Mouse (Mus musculus) yolk sac, embryonic 10.5 days (tissue): ENCODE results near the gene Flad1.

Source experiments
- DNase-seq: peaks from one replicate; pipeline ENCODE4 v3.0.0-alpha.2; 2017; ENCODE audit warnings: low spot score

Flad1 gene

DNA sequence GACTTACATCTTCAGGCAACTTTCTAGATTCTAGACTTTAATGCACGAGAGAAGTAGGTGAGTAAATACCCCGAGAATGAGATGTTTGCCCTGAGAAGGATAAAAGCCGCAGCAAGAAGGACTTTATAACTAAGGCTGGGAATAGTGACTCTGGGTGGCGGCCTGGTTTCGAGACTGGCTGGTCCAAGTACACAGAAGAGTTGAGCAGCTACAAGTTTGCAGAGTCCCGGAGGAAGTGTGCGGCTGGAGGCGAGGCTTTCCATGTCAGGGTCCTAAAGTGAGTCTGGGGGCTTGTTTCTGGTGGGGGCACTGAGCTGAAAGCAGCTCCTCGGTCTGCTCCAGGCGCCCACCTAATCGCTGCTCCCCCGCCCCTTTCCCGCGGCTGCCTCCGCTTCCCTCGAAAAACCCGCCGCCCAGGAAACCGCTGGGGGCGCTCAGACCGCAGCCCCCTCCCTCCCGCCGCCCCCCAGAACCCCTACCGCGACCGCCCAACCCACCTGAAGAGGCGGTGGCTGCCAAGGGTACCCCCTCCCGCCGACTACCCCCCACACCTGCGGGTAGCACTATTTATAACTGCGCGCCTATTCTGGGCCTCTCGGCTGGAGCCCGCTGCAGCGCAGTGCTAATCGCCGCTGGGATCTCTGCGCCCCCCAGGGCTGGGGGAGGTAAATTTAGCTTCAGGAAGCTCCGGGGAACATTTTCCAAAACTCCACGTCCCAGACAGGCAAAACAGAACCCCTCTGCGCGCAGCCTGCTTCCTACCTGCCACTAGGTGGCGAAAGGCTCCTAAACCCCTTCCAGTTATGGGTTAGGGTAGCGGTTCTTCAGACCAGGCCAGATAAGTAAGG lies 15.6 kb downstream of the Flad1 start:
- DNase-seq, result peak; percentile 68

DNA sequence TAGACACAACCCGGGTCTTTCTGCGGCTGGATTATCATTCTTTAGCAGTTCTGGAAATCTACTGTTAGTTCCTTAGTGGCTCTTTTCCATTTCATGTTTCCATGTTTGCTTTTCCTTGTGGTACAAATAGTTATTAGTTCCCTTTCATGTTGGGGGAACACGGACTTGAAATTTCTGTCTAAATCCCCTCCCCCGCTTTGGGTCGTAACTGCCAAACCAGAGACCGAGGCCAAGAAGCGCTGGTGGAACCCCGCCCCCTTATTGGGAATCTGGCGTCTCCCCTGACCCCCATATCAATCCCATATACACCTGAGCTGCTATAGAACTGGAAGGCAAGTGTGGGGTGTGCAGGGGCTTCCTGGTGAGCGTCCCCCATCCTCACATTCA lies 16.3 kb downstream of the Flad1 start:
- no peak for DNase-seq

DNA sequence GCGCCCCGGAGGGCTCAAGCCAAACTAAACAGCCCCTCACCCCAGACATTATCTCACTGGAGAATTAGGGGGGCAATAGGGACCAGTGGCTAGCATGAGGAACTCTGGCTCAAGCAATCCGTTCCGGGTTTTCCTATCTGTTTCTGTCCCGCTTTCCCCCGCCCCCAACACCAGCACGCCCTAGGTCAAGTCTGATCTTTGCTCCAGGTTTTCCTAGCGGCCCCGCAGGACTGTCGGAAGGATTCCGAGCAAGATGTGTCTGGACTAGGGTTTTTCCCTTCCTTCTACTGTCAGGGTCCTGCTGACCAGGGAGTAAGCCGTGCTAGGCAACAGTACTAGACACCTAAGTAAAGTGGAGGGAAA lies 16.8 kb downstream of the Flad1 start:
- peak; percentile 92 for DNase-seq

DNA sequence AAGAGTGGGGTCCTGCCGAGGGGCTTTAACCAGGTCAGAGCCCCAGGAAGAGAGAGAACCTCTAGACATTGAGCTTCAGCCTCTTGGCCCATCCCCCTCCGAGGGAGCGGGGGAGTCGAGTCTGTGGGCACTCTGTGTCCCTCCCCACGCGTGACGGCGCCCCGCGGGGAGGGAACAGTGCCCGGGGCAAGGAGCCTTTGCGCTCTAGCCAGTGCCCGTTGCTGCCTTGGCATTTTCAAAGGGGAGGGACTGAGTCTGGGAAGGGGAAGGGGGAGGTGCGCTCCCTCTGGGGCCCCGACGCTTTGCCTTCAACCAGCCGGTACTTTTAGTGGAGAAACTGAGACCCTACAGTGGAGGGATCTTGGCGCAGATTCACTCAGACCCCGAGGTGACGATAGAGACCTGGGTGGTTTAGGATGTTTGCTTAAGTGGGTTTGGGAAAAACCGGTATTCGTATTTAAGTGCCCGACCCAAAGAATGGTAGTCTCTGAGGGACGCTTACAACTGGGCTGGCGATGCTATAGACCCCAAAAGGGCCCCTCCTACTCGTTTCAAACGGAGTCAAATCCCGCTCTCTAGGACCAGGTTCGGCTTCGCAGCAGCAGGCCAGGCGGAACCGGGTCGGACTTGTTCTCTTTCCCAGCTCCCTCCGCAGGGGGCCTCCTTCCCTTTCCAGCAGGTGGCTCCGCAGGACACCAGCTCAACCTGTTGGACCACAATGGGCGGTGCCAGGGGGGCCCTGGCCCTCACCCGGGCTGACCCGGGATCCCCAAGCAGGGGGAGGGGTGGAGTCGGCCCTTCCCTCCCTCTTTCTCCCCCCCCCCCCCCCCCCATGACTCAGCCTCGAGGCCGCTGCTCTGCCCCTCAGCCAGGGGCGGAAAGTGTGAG lies 17.4 kb downstream of the Flad1 start, which contains the start of gene Zbtb7b:
Zbtb7b (minus strand) TSS at position 771 of the 888 bp plus-strand sequence.
- peak; percentile 86 for DNase-seq

DNA sequence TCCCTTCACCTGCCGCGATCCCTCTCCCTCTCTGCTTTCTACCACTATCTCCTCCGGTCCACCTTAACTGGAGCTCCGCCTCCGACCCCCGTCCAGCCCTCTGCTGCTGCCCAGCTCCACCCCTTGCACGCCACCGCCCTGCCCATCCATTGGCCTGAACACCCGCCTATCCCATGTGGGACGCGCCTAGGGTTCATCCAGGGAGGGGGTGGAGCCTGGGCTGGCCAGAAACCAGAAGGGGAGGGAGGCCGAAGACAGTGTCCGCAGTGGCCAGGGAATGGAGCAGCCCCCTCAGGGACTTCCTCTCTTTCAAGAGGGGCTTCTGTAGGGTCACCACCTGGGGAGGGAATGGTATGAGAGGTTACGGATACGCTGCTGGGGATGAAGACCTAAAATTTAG lies 18.1 kb downstream of the Flad1 start:
- DNase-seq, result peak; percentile 99

DNA sequence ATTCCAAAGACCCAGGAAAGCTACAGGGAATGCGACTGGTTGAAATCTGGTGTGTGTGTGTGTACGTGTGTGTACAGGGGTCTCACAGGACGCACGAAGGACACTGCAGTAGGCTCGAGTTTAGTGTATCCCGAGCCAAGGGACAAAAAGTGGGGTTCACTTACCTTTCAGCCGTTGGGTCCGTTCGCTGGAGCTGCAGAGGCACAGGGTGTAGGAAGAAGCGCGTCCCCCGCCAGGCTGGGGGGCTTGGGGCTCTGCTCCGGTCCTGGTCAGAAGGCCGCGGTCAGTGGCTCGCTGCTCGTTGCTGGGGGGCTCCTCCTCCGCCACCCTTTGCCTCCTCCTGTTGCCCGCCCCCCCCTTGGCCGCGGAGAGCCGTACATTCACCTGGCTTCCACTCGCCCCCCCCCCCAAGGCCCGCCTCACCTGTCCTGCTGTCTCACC lies 18.8 kb downstream of the Flad1 start:
- DNase-seq, result peak; percentile 40

DNA sequence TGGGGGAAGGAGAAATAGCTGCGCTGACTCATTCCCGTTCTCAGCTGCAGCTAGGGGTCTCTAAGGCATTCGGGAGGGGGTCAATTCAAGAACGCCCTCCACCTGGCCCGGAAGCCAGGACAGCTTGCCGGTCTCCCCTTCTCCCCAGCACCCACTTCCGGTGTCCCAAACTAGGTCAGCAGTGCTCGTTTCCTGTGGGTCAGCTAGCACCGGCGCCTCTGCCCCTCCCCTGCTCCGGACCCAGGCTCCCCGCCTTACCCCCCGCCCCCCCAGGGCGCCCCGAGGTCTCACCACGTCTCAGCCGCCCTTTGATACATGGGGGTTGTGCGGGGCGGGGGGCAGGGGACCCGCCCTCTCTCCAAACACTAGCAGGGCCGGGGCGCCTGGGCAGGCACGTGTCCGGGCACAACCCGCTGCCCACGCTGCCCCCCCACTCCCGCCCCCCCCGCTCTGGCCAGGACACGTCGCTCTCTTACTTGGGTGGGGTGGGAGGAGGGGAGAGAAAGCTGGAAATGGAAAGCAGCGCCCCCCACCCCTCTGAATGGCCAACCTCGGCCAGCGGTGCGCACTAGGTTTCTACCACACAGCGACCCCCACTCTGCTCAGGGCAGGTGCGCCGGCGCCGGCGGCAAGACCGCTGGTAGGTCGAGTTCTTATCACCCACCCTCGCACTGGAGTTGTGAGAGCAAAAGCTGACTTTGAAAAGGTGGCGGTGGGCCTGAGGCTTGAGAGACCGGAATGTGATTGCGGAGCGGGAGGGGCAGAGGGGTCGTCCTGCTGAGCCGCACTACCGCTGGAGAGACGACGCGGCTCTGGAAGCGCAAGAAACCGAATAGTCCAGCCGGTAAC lies 19.8 kb downstream of the Flad1 start:
- DNase-seq, result peak; percentile 54

DNA sequence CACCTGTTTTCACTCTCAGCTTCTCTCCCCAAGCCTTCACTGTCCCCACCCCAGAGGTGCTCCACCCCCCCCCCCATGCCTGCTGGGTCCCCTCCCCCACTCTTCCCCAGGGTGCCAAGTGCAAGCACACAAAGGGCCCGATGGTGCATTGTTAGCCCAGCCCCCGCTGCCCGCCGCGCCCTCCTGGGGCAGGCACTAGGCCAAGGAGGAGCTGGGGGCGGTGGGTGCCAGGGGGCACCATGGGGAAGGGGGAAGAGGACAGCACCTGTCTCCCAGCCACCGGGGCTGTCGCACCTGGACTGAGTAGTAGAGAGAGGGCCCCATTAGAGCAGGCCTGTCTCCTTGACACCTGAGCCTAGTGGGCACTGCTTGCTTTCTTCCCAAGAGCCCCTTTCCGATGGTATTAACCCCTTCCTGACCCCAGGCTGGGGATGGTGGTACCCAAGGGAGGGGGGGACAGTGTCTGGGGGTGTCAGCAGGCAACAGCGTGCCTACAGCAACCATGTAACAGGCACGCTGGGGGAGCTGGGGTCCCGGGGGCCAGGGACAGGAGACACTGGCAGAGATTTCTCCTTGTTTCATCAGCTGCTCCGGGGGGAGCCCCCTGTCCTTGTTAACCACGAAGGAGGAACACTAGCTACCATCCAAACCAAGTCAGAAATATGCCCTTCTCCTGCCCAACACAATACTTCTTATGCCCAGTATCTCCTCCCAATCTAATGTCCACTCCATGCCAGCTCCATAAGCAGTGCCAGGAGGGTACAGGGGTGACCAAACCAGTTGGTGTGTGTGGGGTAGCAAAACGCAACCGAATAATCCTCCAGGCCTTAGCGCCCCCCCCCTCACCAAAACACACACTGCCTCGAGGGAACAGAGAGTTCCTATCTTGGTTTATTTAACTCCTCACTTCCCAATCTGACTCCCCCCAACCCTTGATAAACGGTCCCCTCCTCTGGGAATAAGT lies 20.7 kb downstream of the Flad1 start:
- DNase-seq, result no peak

DNA sequence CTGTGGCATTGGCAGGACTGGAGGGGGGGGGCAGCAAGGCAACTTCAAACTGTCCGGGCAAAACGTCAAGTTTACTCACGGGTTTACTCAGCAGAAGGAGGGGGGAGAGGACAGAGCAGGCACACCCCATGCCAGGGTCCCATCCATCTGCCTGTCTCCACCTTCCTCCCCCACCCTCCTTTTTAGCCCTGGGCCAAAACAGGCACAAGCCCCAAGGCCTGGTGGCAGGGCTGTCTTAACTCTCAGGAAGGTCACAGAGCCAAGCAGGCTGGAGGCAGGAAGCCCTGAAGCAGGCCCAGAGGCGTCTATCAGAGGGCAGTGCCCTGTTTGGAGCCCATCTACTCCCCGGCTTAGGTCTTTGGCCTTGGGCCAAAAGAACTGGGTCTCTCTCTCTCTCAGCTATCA lies 21.6 kb downstream of the Flad1 start:
- DNase-seq, result no peak

DNA sequence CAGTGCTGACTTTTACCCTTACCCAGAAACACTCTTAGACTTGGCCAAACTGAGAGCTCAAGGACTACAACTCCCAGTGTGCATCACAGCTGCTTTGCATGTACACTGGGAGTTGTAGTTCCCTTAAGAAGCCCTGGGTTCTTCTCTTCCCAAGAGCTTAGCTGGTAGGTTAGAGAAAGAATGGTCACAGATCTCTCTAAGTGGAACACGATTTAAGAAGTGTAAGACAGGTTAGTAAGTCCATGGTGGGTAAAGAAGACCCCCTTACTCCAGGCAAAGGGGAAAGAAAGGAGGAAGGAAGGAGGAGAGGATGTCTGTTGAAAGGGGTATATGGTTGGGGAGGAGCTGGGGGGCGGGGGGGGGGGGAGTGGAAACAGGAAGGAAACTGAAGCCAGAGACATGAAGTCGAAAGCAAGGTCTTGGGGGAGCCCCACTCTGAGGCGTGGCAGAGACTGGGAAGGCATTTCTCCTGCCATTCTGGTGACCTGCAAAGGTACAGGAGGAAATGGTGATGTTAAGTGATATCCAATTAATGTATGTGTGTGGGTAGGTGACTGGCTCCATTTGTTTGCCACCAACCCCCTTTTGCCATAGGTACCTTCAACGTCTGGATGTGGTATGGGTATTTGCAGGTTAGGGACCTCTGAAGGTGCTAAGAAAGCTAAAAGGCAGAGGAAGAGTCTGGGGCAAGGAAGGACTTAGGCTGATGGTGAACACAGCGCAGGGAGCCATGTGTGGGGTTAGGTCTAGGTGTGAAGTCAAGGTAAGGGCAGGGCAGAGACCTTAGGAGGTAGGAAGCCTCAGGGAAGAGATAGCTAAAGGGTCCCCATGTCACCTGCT lies 22.5 kb downstream of the Flad1 start:
- no peak for DNase-seq

DNA sequence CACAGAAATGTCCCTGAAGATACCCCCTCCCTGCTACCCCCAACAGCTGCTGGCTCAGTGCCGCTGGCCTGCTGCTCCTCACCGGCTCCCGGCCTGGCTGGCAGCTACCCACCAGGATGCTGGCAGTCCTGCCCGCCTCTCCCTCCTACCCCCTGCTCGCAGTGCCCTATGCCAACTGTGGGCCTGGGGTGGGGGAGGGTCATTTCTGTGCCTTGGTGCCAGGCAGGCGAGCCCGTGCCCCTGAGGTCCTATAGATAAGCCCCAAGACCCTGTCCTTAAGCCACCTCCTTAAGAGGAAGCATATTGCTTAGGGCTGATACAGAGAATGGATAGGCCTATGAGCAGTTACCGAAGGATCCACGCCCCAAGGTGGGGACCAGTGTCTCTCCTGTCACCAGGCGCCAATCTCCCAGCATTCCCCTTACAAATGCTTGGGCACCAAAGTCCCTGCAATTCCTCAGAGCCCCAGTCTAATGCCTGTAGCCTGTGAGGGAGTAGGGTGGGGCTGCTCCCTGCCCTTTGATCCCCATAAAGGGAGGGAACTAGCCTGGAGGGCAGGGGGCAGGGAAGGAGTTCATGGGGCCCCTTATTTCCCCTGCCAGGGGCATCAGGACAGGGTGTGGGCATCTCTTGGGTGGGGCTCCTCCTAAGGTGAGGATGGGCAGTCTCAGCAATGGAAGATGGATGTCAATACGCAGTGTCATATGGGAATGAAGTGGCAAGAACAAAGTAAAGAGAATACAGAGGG lies 23.4 kb downstream of the Flad1 start:
- no peak for DNase-seq

DNA sequence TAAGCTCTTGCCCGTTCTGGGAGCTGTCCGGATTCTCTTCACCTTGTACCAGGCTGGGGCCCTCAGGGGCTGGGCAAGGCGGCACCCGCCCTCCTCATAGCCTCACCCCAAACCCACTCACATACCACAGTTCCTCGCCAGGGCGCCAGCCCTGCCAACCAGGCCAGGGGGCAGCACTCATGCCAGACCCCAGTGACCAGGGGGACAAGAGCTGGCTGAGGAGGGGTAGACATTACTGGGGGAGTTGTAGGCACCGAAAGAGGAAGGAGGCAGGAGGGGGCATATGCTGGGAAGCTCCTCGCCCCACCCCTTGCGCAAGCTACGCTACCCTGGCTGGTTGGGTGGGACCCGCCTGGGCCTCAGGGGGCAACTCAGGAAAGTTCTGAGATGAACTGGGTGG lies 24.0 kb downstream of the Flad1 start:
- no peak for DNase-seq

DNA sequence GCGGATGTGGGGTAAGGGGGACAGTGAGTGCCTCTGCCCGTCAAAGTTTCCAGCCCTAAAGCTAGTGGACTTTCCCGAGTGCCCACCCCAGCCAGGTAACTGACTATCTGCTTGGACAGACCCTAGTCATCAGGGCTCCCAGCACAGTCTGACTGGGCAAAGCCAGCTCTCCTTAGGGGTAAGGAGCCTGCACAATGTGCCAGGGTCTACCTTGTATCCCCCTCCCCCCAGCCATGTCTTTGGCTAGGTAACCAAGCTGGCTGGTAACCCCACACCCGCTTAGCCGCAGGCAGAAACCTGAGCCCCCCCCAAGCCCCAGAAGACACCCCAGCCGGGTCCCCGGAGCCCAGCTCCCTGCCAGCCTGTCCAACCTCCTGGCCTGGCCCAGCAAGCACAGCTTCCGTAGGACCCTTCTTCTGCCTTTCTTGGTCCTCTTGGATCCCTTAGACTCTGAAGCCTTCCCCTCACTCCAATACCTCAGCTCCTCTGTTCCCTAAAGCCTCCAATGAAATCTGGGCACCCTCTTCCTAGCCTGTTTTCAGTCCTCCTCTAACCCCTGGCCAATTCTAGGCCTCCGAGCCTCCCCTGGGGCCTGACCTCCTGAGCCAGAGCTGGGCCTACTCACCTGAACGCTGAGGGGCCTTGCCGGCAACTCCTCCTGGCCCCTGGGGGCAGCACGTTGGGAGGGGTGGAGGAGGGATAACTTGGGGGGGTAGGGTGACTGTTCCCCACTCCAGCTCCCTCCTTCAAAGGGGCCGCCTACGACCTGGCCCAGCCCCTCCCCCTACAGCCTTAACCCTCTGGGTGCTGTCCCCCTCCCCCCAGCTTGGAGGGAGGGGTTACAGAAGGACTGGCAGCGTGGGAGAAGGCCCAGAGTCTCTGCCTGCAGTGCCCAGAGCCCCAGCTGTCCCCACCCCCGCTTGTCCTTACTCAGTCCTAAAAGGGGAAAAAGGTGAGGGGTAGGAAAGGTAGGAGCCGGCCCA lies 24.9 kb downstream of the Flad1 start:
- no peak for DNase-seq

DNA sequence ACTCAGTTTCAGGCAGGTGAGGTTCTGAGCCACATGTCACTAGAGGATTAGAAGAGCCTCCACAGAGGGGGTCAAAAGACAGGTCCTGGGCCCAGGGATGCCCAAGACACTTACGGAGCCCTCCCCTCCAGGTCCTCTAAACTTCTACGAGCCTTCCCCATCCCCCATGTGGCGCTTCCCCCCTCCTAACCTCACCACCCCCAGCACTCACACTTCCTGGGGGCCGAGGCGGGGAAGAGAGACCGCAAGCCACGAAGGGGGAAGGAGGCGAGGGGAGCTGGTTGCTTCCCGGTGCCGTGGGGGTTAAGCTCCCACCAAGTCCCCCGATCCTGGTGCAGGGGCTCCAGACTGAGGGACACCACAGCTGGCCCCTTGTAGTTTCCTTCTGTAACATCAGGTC lies 26.2 kb downstream of the Flad1 start:
- no peak for DNase-seq

DNA sequence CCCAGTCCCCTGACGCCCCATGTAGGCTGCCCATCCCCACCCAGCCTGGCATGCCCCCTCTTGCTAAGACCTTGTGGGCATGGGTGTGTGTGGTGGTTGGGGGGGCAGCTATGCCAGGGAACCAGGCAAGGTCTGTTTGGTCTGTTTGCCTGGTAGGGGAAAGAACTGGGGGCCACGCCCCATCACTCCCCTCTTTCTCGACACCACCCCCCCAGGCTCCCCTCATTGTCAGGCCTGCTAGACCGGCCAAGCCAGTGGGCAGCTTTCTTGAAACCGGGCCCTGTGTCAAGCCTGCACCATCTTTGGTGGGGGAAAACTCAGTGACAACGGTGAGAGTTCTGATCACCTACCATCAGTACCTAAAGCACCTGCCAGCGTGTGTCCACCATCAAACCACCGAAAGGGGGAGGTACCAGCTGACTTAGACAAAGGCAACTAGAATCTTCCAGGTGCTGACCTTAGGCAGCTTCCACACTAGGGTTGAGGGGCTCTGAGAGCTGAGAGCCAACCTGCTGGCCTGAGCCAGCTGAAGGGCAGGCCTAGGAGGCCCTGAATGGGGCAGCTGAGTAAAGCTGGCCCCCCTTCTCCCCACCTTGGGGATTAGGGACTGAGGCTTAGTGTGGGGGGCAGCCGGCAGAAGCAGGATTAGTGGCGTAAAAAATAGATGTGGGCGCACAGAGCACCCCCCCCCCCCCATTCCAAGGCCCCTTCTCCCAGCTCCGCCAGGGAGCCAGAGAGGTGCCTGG lies 27.2 kb downstream of the Flad1 start:
- DNase-seq, result no peak

DNA sequence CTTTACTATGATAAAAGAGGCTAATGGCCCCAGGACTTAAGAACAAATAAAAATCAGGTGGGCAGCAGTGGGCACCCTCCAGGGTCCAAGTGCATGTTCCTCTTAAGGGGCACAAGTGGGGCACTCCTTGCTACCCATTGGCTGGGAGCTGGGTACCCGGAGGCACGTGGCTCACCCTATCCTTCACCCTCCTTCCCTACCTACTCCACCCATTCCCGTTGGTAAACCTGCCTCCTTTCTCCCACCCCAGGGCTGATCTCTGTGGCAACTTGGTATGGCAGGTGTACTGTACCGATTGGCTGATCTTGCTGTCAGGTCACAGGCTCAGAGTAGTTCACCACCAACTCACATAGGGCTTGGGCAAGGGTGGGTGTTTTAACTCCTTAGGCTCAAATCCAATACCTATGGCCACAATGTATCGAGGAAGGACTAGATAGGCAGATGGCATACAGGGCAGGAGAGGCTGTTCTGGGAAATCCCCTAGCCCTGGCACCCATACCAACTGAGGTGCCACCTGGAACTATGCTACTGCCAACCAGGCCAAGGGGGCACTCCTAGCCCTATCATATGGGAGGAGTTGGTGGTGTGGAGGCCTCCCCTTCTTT lies 27.9 kb downstream of the Flad1 start:
- no peak for DNase-seq

DNA sequence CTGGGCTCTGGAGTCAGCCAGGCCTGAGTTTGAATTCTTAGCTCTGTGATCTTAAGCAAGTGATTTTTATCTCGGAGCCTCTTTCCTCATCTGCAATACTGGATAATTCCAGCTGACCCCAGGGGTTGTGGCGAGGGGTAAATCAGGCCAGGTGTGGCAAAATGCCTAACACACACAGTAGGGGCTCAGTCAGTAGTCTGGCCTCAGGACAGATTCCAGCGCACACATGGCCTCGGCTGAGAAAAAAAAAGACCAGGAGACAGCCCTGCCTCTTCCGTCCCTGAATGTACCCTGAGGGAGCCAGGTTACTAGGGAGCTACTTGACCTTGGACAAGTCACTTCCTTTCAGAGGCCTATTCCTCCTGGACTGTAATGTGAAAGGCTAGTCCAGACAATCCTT lies 28.7 kb downstream of the Flad1 start:
- no peak for DNase-seq
